Mouse (Mus musculus) brain, adult 2 months (tissue): ENCODE measurements around the gene Zfp618.
A peak's percentile ranks its signal among the peaks of the same experiment; 100 is the strongest.

ENCODE experiments used
- DNase-seq: peaks from one replicate; pipeline ENCODE4 v3.0.0; 2011; ENCODE audit warnings: low read depth, low spot score

Gene Zfp618

DNA sequence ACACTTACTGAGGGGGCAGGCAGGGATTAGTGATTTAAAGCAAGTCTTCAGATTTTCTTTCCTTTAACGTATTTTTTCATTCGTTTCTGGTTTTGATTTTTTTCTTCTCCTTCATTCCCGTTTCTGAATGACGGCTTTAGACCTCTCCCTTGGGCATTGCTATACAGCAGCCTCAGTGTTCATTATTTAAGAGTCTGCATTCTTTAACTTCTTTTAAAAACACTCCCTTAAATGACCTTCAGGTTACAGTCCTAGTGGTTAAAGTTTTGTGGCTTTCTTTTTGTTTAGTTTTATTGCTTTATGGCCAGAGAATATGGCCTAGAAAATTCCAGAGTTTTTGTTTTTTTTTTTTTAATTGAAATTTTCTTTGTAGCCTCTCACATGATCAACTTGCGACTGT is 64.8 kb downstream of the Zfp618 start:
- no peak for DNase-seq

DNA sequence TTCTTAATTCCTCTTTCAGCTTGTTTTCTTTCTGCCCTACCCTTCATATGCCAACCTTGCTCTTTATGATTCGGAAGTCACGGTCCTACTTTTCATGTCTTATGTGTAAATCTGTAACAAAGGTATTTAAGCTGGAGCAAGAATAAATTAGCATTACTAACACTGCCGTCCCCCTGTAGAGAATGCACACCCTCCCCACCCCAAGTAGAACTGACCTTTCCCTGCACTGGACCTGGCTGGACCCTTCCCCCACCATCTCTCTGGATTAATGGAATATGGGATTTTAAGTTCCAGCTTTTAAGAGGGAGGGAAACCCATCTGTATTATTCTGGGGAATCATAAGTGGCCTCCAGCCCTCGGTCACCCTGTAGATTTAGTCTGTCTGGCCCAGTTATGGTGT is 65.9 kb downstream of the Zfp618 start:
- DNase-seq, result no peak

DNA sequence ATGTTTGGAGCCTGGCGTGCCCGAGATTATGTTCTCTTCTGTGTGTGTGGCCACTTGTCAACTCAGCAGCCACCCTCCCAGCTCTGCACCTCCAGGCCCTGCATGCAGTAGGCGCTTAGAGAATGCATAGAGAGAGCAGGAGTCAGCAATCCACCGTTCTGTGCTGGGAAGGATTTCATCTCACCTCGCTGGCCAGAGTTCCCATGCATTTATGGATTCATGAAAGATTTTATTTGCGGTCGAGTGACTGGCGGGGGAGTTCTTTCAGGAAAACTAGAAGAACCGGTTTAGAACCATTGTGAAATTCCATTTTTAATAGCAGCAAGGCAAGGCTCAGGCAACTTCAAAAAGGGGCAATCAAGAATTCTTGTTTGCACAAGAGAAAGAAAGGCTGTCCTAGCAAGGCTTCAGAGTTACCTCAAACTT is 67.2 kb downstream of the Zfp618 start:
- no peak for DNase-seq

DNA sequence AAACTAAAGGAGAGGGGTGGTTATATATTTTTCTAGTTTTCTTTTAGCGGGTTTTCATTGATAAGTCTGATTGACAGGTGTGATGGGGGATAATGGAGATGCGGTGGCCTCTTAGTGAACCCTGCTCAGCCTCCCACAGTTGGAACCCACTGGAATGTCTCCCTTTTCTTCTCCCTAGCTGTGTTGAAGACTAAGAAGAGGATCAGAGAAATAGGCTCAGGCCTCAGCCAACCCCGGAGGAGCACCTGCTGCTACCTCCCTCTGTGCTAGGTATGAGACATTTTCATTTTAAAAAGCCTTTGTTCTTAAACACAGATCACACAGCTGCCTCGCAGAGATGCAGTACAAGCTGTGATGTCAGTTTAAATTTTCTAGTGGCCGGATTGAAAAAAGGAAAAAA is 68.4 kb downstream of the Zfp618 start:
- peak; percentile 11 for DNase-seq

DNA sequence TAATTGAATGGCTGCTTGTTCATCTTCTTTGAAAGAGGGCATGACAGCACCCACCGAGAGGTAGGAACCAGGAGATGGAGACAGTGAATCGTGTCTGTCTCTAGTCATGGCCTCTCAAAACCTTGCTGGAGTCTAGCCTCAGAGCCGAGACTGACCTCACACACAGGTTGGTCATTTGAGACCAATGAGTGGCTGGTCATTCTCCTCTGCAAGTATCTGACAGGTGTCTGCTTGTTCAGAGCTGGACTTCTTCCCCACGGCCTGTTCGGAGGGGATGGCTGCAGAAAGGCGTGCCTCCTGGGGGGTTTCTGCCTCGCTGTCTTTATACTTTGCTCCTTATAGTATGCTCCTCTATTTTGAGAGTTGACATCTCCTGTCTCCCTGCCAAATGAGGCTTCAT is 70.6 kb downstream of the Zfp618 start:
- DNase-seq, result no peak

DNA sequence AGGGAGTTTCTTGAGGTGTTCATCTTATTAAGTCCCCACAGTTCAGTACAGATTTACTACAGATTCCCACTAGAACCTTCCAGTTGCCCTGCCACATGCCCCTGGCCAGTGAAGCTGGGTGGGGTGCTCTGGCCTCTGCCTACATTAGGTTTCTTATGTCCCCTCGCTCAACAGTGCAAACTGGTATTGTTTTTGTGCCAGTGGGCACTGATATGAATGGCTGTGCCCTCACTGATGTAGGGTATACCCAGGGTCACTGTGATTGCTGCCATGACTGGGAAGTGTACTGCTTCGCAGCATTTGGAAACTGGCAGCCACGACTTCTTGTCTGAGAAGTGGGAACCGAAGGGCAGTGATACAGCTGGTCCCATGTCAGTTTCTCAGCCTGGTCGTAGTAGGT is 71.4 kb downstream of the Zfp618 start:
- no peak for DNase-seq

DNA sequence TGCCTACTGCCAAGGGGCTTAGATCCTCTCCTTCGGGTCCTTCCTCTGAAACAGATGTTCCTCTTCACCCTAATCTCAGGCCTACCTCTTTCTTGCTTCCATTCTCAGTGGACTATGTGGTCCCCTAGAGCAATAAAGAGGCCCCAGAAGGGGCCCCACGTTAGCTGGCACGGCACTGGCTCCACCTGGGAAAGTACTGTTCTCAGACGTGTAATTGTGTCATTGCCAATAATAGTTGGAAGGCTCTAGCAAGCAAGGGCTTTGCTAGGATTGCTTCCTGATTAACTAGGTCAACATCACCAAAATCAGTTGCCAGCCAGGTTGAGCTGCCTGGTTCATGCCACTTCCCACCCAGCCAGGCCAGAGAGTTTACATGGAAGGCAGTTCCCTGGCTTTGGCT is 72.2 kb downstream of the Zfp618 start:
- DNase-seq, result peak; percentile 12

DNA sequence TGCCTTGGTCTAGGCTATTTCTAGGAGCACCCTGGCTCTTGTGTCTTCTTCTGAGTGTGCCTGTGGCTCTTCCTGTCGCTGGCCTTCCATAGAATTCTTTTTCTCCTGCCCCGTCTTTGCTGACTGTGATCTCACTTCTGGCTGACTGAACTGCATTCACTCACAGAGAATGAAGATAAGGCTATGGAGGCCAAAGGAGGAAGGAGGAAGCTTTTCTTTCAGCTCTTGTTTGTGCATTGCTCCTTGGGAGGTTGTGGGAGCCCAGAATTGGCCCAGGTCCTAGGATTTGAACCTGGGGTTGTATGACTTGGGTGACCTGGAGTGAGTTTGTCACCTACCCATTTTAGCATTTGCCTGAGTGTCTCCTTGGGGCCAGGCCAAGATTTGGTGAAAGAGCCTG is 72.9 kb downstream of the Zfp618 start:
- DNase-seq, result no peak

DNA sequence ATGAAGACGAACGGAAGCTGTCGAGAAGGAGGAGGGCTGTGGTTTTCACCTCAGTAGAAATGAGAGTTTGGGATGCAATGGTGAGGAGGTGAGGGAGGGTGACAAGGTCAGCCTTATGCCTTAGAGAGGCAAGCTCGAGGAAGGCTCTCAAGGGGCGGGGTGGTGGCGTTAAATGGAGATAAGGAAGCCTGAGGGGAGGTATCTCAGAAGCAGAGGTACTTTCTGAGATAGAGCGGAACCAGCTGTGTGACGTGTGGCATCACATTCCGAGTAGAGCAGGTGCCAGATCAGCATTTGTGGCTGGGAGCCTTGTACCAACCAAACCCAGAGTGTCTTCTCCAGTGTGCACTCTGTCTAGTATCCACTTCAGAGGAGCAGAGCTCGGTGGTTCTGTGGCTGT is 73.6 kb downstream of the Zfp618 start:
- no peak for DNase-seq

DNA sequence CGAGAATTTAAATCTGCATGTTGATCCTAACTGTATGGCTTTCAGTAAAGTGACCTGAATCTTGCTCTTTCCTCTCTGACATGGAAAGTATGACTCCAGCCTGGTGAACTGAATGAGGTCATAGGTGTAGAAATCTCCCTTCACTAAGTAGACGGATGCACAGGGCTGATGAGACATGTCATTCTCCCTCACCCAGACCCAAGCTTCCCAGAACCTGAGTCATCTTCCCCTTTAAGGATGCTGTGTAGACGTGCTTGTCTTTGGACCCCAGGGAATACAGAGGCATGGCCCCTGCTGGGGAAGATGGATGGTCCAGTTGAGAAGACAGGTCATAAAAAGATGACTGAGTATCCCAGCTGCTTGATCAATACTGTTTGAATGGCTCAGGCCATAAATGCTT is 83.2 kb downstream of the Zfp618 start:
- no peak for DNase-seq

DNA sequence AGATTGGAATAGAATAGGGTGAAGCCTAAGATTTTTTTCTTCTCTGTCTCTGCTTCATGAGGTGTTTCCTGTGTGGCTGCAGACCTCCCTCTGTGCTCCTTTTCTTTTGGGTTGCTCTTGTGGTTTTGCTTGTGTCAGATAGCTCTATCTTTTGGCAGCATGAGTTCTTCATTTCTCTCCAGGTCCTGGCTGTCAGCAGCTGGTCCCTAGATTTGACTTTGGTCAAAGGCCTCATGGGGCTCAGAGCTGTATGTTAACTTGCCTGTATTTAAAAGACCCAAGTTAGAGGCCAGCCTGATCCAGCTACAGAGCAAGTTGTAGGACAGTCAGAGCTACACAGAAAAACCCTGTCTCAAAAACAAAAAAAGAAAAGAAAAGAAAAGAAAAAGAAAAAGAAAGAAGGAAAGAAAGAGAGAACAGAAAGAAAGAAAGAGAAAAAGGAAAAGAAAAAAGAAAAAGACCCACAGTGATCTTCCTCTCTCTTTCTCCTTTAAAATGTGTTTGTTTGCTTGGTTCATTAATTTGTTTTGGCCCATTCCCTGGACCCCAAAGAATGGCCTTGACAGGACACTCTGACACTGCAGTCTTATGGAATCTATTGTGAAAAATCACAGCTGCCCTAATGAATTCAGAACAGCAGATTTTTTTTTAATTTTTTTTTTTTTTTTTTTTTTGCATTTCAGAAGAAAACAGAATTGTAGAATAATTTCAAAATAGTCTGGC is 84.4 kb downstream of the Zfp618 start:
- DNase-seq, result no peak

DNA sequence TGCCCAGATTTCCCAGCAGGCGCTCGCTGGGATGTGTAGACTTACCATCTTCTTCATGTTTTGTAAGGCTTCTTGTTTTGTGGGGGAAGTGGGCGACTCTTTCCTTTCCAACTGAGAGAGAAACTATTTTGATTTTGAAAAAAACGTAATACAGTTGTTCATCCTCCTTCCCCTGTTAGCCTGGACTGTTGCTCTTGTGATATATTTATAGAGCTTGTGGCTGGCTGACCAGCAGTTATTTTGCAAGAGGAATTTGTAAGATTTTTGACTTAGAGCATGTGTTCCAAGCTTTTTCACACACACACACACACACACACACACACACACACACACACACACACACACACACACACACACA is 84.9 kb downstream of the Zfp618 start:
- DNase-seq, result peak; percentile 33

DNA sequence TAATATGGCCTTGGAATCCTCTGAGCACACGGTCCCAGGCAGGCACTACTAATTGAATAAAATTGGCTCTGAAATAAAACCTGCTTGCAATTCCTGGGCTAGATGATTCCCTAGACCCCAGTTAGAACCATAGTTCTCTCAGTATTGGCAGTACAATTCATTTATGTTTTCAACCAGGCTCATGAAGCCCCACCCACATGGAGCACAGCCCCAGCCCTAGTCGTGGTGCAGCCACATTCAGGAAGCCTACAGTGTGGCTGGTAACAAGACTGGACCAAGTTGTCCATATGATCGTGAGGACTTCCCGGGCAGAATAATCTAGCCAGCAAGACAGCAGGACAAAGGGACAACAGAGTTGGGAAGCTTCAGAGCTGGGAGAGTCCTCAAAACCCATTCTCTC is 85.6 kb downstream of the Zfp618 start:
- DNase-seq, result no peak

DNA sequence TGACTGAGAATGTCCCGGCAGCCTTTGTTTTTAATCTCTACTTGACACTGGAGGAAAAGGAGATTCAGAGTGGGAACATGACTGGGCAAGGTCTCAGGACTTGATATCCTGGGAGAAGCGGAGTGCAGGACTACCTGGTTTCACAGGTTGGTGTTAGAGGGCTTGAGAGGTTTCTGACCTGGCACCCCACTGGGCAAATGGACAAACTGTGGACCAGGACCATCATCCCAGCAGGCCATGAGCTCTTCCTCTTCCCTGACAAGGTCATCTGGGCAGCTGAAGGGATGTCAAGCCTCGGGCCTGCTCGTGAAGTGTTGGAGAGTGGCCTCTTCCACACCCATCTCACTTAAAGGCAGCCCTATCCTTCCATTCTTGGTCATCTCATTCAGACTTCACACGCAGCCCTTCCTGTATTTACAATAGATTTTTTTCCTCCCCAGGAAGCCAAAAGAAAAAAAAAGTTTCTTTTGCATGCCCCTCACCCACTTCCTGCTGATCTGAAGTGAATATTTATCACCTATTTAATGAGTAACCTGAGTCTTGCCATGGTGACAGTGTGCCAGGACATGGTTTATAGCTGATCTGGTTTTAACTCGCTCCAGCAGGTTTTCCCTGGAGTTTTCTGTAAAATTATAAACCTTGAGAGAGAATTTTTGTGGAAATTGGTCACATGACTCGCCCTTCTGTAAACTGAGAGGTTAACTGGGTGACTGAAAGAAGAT is 86.7 kb downstream of the Zfp618 start:
- no peak for DNase-seq

DNA sequence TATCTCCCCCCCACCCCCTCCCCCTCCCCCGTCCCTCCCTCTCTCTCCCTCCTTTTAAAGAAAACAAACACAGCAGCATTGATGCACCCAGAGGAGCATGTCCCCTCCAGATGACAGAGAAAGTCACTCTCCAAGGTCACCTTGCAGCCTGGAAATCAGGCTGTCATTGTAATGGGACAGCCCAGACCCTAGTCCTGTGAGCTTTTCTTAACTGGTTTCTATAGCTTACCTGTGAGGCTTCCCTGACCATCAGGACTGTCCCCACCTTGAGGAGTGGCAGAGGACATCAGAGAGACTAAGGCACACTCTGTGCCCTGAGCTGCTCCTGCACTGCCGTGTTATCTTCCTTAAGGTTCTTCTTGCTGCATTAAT is 87.3 kb downstream of the Zfp618 start:
- no peak for DNase-seq

DNA sequence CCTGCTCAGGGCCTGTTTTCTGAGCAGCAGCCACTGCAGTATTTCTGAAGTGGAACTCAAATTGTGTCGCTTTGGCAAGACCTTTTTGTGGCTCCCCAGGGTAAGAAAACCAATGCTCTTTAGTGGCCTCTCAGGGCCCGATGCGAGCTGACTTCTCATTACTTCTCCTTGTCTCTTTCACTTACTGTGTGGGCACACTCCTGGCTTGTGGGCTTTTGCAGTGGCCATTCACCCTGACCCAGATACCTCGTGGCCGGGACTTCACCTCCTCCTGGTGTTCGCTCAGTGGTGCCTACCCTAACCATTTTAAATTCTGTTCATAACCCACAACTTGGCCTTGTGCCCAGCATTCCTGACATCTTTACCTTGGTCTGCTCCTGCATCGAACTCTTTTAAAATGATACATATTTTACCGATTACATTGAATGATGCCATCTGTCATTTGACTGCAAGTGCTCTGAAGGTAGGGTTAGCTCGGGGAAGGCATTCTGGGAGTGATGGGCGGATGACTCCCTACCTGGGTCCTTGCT is 89.9 kb downstream of the Zfp618 start:
- DNase-seq, result no peak

DNA sequence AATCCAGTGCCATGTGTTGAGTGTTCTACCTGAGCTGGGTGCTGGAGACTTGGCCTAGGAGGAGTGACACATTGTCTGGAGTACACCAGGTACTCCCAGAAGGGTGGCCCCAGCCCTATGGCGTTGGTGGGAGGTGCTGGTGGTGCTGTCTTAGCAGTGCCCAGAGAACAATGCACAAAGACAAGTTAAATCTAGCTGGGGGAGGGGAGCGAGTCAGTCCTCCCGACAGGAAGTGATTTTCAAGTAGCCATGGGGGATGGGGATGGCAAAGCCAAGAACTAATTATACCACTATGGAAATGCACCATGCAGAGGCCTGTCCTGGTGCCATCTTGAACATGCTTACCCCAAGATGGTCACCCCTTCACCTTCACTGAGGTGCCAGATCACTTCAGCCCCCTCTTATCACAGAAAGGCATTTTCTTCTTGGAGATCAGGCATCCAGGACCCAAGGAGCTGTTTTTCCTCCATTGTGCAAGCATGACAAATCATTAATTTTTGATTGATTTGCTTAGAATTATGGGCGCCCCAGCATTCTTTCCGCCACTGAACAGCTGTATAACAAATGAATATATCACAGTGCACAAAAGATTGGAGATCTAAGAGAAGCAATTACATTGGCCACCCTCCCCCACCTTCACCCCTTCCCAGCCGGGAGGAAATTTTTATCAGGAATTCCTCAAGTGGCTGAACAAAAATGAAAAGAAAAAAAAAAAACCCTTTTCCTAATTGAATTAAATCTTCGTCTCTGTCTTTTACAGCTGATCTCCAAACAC is 91.5 kb downstream of the Zfp618 start:
- DNase-seq, result no peak

DNA sequence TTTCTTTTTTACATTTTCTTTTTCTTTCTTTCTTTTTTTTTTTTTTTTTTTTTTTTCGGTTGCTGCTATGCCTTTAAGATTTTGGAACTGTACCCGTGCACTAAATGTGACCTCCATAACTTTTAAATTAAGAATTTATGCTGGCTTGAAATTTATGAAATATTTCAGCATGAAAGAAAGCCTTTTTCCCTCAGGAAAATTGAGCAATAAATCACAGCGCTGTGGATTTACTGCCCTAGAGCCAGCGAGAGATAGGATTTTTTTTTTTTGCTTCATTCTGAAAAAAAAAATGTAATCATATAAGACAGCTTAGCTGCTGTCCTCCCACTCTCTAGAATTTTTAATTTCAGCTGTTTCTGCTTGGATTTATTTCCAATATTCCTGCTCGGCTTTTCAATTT is 92.2 kb downstream of the Zfp618 start:
- DNase-seq, result peak; percentile 14

DNA sequence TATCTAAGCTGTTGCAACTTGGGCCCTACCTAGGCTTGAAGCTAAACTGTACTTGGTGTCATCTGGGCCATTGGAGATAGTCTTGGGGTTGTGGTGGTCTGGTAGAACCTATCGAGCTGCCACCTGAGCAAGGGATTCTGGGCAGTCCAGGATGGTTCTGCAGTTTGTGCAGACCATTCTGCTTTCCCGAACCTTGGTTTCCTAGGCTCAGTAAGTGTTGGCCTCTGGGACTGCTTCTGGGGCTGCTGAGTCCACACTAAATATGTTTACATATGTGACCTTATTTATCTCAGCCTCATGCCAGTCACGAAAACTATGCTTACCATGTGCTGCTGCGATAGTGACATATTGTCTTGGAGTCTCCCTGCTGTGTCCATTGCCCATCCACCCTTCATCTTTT is 93.3 kb downstream of the Zfp618 start:
- no peak for DNase-seq

DNA sequence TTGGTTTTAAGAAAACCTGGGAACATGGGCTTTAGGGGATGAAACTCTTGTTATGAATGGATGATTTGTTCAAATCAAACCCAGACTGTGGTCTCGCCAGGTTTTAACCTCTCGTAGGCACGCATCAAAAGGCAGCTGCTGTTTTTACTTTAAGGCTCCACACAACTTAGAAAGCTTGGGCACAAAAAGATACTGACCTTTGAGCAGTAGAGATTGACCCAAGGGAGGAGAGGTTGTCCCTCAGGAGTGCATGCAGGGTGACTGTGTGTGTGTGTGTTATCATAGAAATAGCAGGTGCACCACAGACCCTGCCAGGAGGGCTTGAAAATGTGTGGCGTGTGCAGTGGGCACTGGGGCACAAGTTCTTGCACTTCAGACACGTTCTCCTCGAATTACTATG is 95.0 kb downstream of the Zfp618 start:
- no peak for DNase-seq

DNA sequence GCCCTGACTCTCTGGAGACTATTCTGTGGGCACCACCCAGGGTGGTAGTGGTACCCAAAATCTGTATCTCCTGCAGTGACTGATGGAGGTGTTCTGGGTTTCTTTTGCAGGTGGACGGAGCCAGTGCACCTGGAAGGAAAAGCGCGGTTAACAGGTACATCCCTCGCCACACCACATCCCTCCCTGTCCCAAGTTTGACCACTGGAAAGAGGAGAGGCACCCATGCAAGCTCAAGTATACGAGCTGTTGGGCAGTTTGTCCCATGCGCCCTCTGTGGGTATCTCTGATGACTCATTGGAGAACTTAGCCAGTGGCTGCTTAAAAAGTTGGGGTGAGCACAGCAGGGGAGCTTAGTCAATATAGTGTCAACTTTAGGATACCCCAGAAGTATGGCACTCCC is 96.0 kb downstream of the Zfp618 start:
- no peak for DNase-seq

DNA sequence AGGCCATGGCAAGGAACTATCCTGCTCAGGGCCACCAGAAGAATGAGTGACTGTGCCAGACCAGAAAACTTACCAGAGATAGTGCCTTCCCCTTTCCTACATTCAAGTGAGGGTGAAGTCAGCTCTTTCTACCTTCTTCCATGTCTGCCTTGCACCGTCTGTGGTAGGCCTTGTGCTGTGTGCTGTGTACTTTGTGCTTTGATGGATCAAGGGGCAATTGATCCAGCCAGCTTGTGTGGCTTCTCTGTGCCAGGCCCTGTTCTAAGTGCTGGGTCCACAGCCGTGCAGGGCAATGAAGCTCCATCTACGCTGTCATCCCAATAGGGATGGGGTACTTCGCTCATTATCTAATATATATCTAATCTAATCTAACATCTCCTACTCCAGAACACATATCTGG is 98.0 kb downstream of the Zfp618 start:
- DNase-seq, result no peak

DNA sequence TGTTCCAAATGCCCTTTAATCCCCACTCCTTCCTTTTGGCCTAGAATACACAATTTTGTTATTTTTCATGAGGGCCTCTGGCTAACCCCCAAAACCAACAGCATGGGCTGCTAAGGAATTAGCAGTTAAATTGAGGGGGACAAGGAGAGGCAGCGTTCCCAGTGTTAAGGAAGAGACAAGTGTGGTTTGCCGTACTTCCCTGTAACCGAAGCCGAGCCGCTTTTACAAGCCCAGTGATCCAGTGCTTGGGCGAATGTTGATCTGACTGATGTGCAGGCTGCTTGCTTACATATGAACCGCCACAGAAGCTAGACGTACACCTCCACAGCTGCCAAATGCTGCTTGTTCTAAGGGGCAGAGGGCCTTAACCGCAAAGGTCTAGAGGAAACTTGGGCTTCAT is 99.5 kb downstream of the Zfp618 start:
- DNase-seq, result no peak
